Mouse (Mus musculus): Measurements from ENCODE around the gene Msrb3. TPM values are rescaled to one million over a fixed set of nuclear protein-coding genes. Genes with fewer than 3 reads are reported as not detected.

Gene Msrb3
- polyA plus RNA-seq, 1 experiment from 2014 or later = 11.4 TPM

GRCm38 (mm10) chr10:120821491-120822358 lies 77.2 kb downstream of the Msrb3 start:
- no peak for ATAC-seq (ENCODE audit: low FRiP score)
- Histone ChIP-seq H3K9me3 (no peaks in the 10 kb centered on the region), H3K9ac (0 out of 2 replicates have a peak overlapping the region, but pooled peaks have one; percentile 2), H3K27me3 (no peaks in the 10 kb centered on the region), H3K4me1 (peaks cover 41% of the 10 kb centered on the region), H3K4me3 (replicated peaks) (no peak overlapping the region), H3K36me3 (replicated peaks) (no peaks in the 10 kb centered on the region), H3K27ac (peak overlapping the region; percentile 81), H3K4me2 (peak overlapping the region; percentile 26)
- WGBS = 21% methylated on average over 20 of the region's 20 CpGs

GRCm38 (mm10) chr10:120820781-120821300 lies 78.1 kb downstream of the Msrb3 start:
- Histone ChIP-seq H3K9ac (no peak overlapping the region), H3K36me3 (replicated peaks) (no peaks in the 10 kb centered on the region), H3K27me3 (no peaks in the 10 kb centered on the region), H3K4me3 (replicated peaks) (no peak overlapping the region), H3K4me2 (peak overlapping the region; percentile 26), H3K9me3 (no peaks in the 10 kb centered on the region), H3K27ac (peak overlapping the region; percentile 83), H3K4me1 (peaks cover 37% of the 10 kb centered on the region)
- ATAC-seq (ENCODE audit: low FRiP score) = peak; percentile 28; the same call in 1 of the 2 replicates
- 3% methylated on average over 12 of the region's 12 CpGs for WGBS

GRCm38 (mm10) chr10:120815290-120815689 lies 83.6 kb downstream of the Msrb3 start:
- no peak overlapping the region for H3K27ac ChIP-seq
- H3K36me3 ChIP-seq (replicated peaks) = no peaks in the 10 kb centered on the region
- 90% methylated on average over 5 of the region's 5 CpGs for WGBS
- H3K4me3 ChIP-seq (replicated peaks) = no peak overlapping the region
- no peak for ATAC-seq (ENCODE audit: low FRiP score)
- no peaks in the 10 kb centered on the region for H3K9me3 ChIP-seq
- H3K4me2 ChIP-seq = no peak overlapping the region
- H3K27me3 ChIP-seq = no peaks in the 10 kb centered on the region
- peaks cover 15% of the 10 kb centered on the region for H3K4me1 ChIP-seq
- H3K9ac ChIP-seq = no peak overlapping the region

- peak overlapping the region; percentile 21; the same call in 1 of the 2 replicates for H3K9ac ChIP-seq
Measured at GRCm38 (mm10) chr10:120811796-120812443, 87.0 kb downstream of the Msrb3 start.

GRCm38 (mm10) chr10:120810832-120811571 lies 87.9 kb downstream of the Msrb3 start:
- 72% methylated on average over 4 of the region's 4 CpGs for WGBS

More at GRCm38 (mm10) chr10:120811796-120812443, 87.0 kb downstream of the Msrb3 start:
- Histone ChIP-seq H3K4me1 (peaks cover 22% of the 10 kb centered on the region), H3K4me2 (peak overlapping the region; percentile 26), H3K27ac (peak overlapping the region; percentile 68), H3K27me3 (no peaks in the 10 kb centered on the region), H3K4me3 (replicated peaks) (no peak overlapping the region), H3K9me3 (no peaks in the 10 kb centered on the region), H3K36me3 (replicated peaks) (no peaks in the 10 kb centered on the region)
- 50% methylated on average over 24 of the region's 24 CpGs for WGBS
- 0 out of 2 replicates have a peak, but pooled peaks have one; percentile 17 for ATAC-seq (ENCODE audit: low FRiP score)

GRCm38 (mm10) chr10:120810053-120810696 lies 88.7 kb downstream of the Msrb3 start:
- Histone ChIP-seq H3K4me3 (replicated peaks) (no peak overlapping the region), H3K27ac (peak overlapping the region; percentile 62), H3K9me3 (no peaks in the 10 kb centered on the region), H3K9ac (no peak overlapping the region), H3K36me3 (replicated peaks) (no peaks in the 10 kb centered on the region), H3K4me2 (peak overlapping the region; percentile 23; the same call in 1 of the 2 replicates), H3K4me1 (peaks cover 20% of the 10 kb centered on the region), H3K27me3 (no peaks in the 10 kb centered on the region)
- ATAC-seq (ENCODE audit: low FRiP score) = peak; percentile 58; the same call in 1 of the 2 replicates
- 14% methylated on average over 14 of the region's 14 CpGs for WGBS

More at GRCm38 (mm10) chr10:120810832-120811571, 87.9 kb downstream of the Msrb3 start:
- Histone ChIP-seq H3K4me1 (peaks cover 20% of the 10 kb centered on the region), H3K4me2 (no peak overlapping the region), H3K27ac (peak overlapping the region; percentile 68), H3K9me3 (no peaks in the 10 kb centered on the region), H3K9ac (no peak overlapping the region), H3K27me3 (no peaks in the 10 kb centered on the region), H3K4me3 (replicated peaks) (no peak overlapping the region), H3K36me3 (replicated peaks) (no peaks in the 10 kb centered on the region)
- ATAC-seq (ENCODE audit: low FRiP score) = no peak

GRCm38 (mm10) chr10:120808167-120808566 lies 90.7 kb downstream of the Msrb3 start:
- Histone ChIP-seq H3K27ac (no peak overlapping the region), H3K9ac (no peak overlapping the region), H3K4me2 (no peak overlapping the region), H3K4me3 (replicated peaks) (no peak overlapping the region), H3K4me1 (peaks cover 20% of the 10 kb centered on the region), H3K9me3 (no peaks in the 10 kb centered on the region), H3K27me3 (no peaks in the 10 kb centered on the region), H3K36me3 (replicated peaks) (no peaks in the 10 kb centered on the region)
- no peak for ATAC-seq (ENCODE audit: low FRiP score)
- 88% methylated on average over 4 of the region's 4 CpGs for WGBS

GRCm38 (mm10) chr10:120801127-120801526 lies 97.8 kb downstream of the Msrb3 start:
- no peaks in the 10 kb centered on the region for H3K27me3 ChIP-seq
- no peak overlapping the region for H3K4me3 ChIP-seq (replicated peaks)
- H3K9ac ChIP-seq = no peak overlapping the region
- no peaks in the 10 kb centered on the region for H3K9me3 ChIP-seq
- H3K27ac ChIP-seq = peak overlapping the region; percentile 68; the same call in 1 of the 2 replicates
- H3K4me1 ChIP-seq = peaks cover 7% of the 10 kb centered on the region; the same call in 1 of the 2 replicates
- H3K4me2 ChIP-seq = no peak overlapping the region
- no peaks in the 10 kb centered on the region for H3K36me3 ChIP-seq (replicated peaks)
- WGBS = 36% methylated on average over 6 of the region's 6 CpGs
- 0 out of 2 replicates have a peak, but pooled peaks have one; percentile 17 for ATAC-seq (ENCODE audit: low FRiP score)

GRCm38 (mm10) chr10:120799479-120799878 lies 99.4 kb downstream of the Msrb3 start:
- no peaks in the 10 kb centered on the region for H3K9me3 ChIP-seq
- no peaks in the 10 kb centered on the region for H3K27me3 ChIP-seq
- no peak overlapping the region for H3K4me3 ChIP-seq (replicated peaks)
- H3K36me3 ChIP-seq (replicated peaks) = no peaks in the 10 kb centered on the region
- peaks cover 8% of the 10 kb centered on the region; the same call in 1 of the 2 replicates for H3K4me1 ChIP-seq
- no peak overlapping the region for H3K27ac ChIP-seq
- H3K9ac ChIP-seq = no peak overlapping the region
- ATAC-seq (ENCODE audit: low FRiP score) = no peak
- WGBS = 80% methylated on average over 6 of the region's 6 CpGs
- H3K4me2 ChIP-seq = no peak overlapping the region

- H3K4me1 ChIP-seq = peaks cover 19% of the 10 kb centered on the region
- H3K4me3 ChIP-seq (replicated peaks) = no peak overlapping the region
- H3K27ac ChIP-seq = no peak overlapping the region
- no peak for ATAC-seq (ENCODE audit: low FRiP score)
- WGBS = 93% methylated on average over 4 of the region's 4 CpGs
- H3K9ac ChIP-seq = no peak overlapping the region
- H3K27me3 ChIP-seq = no peaks in the 10 kb centered on the region
- H3K36me3 ChIP-seq (replicated peaks) = no peaks in the 10 kb centered on the region
- H3K4me2 ChIP-seq = no peak overlapping the region
- H3K9me3 ChIP-seq = no peaks in the 10 kb centered on the region
Measured at GRCm38 (mm10) chr10:120796749-120797148, 102.2 kb downstream of the Msrb3 start.

- 48% methylated on average over 13 of the region's 13 CpGs for WGBS
- H3K9me3 ChIP-seq = no peaks in the 10 kb centered on the region
- no peaks in the 10 kb centered on the region for H3K27me3 ChIP-seq
- H3K4me1 ChIP-seq = peaks cover 12% of the 10 kb centered on the region
- no peak overlapping the region for H3K4me3 ChIP-seq (replicated peaks)
- no peak for ATAC-seq (ENCODE audit: low FRiP score)
- no peak overlapping the region for H3K9ac ChIP-seq
- H3K4me2 ChIP-seq = peak overlapping the region; percentile 19; the same call in 1 of the 2 replicates
- peak overlapping the region; percentile 59; the same call in 1 of the 2 replicates for H3K27ac ChIP-seq
- H3K36me3 ChIP-seq (replicated peaks) = 0 out of 2 replicates have a peak, but pooled peaks cover 2% of the 10 kb centered on the region
Measured at GRCm38 (mm10) chr10:120794391-120794817, 104.5 kb downstream of the Msrb3 start.
